ENCODE assay signal across 7 mouse cellular contexts in genomic region chr4:119195582-119196320, GRCm38 (mm10). TPM values are rescaled to one million over a fixed set of nuclear protein-coding genes. Genes with fewer than 3 reads are reported as not detected.
DNase-seq lines count a peak whose midpoint lies in the region; ATAC-seq lines count a peak whose summit lies in the region.

No protein-coding gene starts in this region.

- 8% methylated on average over 18 of the region's 18 CpGs for WGBS in lung, embryonic 15.5 days
- WGBS in embryonic facial prominence, embryonic 11.5 days = 9% methylated on average over 18 of the region's 18 CpGs
- 6% methylated on average over 18 of the region's 18 CpGs for whole genome bisulfite sequencing in midbrain, embryonic 12.5 days

- no peak for DNase-seq in lung, postnatal 10 days
- no peak for DNase-seq in embryonic facial prominence, embryonic 11.5 days (ENCODE audit: low spot score)
- no peak for DNase-seq in urinary bladder, postnatal 10 days (ENCODE audit: low spot score)

- peak overlapping the region; percentile 60 for H3K27ac ChIP-seq in lung, embryonic 15.5 days
- peak overlapping the region; percentile 47 for H3K27ac ChIP-seq in embryonic facial prominence, embryonic 11.5 days (replicated peaks; ENCODE audit: low read depth, low read length)
- peak overlapping the region; percentile 69 for H3K27ac ChIP-seq in midbrain, embryonic 12.5 days (replicated peaks)

- no peaks in the 10 kb centered on the region for H3K9me3 ChIP-seq in lung, embryonic 15.5 days
- no peaks in the 10 kb centered on the region for H3K9me3 ChIP-seq in embryonic facial prominence, embryonic 11.5 days (replicated peaks; ENCODE audit: control insufficient read depth, low read length)
- no peaks in the 10 kb centered on the region for H3K9me3 ChIP-seq in midbrain, embryonic 12.5 days

- no peaks in the 10 kb centered on the region for H3K27me3 ChIP-seq in lung, embryonic 15.5 days
- H3K27me3 ChIP-seq in embryonic facial prominence, embryonic 11.5 days (ENCODE audit: control insufficient read depth, insufficient read depth, low read length) = no peaks in the 10 kb centered on the region
- no peaks in the 10 kb centered on the region for H3K27me3 ChIP-seq in midbrain, embryonic 12.5 days

- H3K4me1 ChIP-seq in lung, embryonic 15.5 days = peaks cover 18% of the 10 kb centered on the region; the same call in 1 of the 2 replicates
- no peaks in the 10 kb centered on the region; the same call in 1 of the 2 replicates for H3K4me1 ChIP-seq in embryonic facial prominence, embryonic 11.5 days (ENCODE audit: control insufficient read depth, insufficient read depth, low read length)
- H3K4me1 ChIP-seq in midbrain, embryonic 12.5 days = peaks cover 27% of the 10 kb centered on the region

- no peak for ATAC-seq in lung, embryonic 15.5 days (ENCODE audit: borderline replicate concordance, extremely low read depth, low FRiP score, low TSS enrichment)
- no peak; the same call in 1 of the 2 replicates for ATAC-seq in embryonic facial prominence, embryonic 11.5 days (replicated peaks; ENCODE audit: insufficient number of reproducible peaks, low FRiP score, low TSS enrichment, low read depth)
- peak; percentile 49 for ATAC-seq in inflammation-experienced regulatory T-cells, adult 6 months
- peak; percentile 3 for ATAC-seq in midbrain, embryonic 12.5 days (ENCODE audit: low FRiP score, low read depth)
- ATAC-seq in erythroid progenitor cell, adult 5-6 weeks (replicated peaks; ENCODE audit: low FRiP score, poor library complexity, severe bottlenecking) = no peak

- peak overlapping the region; percentile 66 for H3K4me2 ChIP-seq in lung, embryonic 15.5 days
- peak overlapping the region; percentile 66 for H3K4me2 ChIP-seq in embryonic facial prominence, embryonic 11.5 days (ENCODE audit: low read depth, low read length)
- H3K4me2 ChIP-seq in midbrain, embryonic 12.5 days (replicated peaks) = peak overlapping the region; percentile 70

- H3K9ac ChIP-seq in lung, embryonic 15.5 days = peak overlapping the region; percentile 84
- H3K9ac ChIP-seq in embryonic facial prominence, embryonic 11.5 days (replicated peaks; ENCODE audit: low read length) = peak overlapping the region; percentile 79
- H3K9ac ChIP-seq in midbrain, embryonic 12.5 days (replicated peaks) = peak overlapping the region; percentile 85

- peaks cover under 1% of the 10 kb centered on the region; the same call in 1 of the 2 replicates for H3K36me3 ChIP-seq in lung, embryonic 15.5 days
- H3K36me3 ChIP-seq in embryonic facial prominence, embryonic 11.5 days (replicated peaks; ENCODE audit: control insufficient read depth, insufficient read depth, low read depth, low read length) = no peaks in the 10 kb centered on the region; the same call in none of the 2 replicates
- peaks cover 4% of the 10 kb centered on the region for H3K36me3 ChIP-seq in midbrain, embryonic 12.5 days

- peak overlapping the region; percentile 83 for H3K4me3 ChIP-seq in lung, embryonic 15.5 days
- peak overlapping the region; percentile 79 for H3K4me3 ChIP-seq in embryonic facial prominence, embryonic 11.5 days (ENCODE audit: low read depth, low read length)
- H3K4me3 ChIP-seq in midbrain, embryonic 12.5 days = peak overlapping the region; percentile 82

RNA-seq across cellular contexts. Expression of gene Svbp, which starts 0.6 kb away (rescaled TPM):
- polyA plus RNA-seq in lung, embryonic 15.5 days (2015; fragmentation: Nextera tagmentation; extraction: Ambion mirVana) = 112 and 125 TPM in 2 replicates
- 174 and 184 TPM in 2 replicates for polyA plus RNA-seq in embryonic facial prominence, embryonic 11.5 days (2014; fragmentation: Nextera tagmentation; extraction: Ambion mirVana)
- polyA plus RNA-seq in inflammation-experienced regulatory T-cells, adult 6 months (2017; shearing (Covaris generic)) = 10 to 100 TPM; 56.5 to 71.6 (median 62.1) TPM
- polyA plus RNA-seq in midbrain, embryonic 12.5 days (2016; fragmentation: Nextera tagmentation; extraction: Ambion mirVana) = 168 and 190 TPM in 2 replicates
- total RNA-seq in erythroid progenitor cell, adult 5-6 weeks (2015; ENCODE audit: low replicate concordance) = 110 and 114 TPM in 2 replicates
- total RNA-seq in erythroid progenitor cell, adult 5-6 weeks (2017; ENCODE audit: low replicate concordance) = 171 and 238 TPM in 2 replicates

RNA-seq across cellular contexts. Expression of gene Ermap, which starts 5.9 kb away (rescaled TPM):
- polyA plus RNA-seq in lung, embryonic 15.5 days (2015; fragmentation: Nextera tagmentation; extraction: Ambion mirVana) = 1.5 and 2.2 TPM in 2 replicates
- 7.0 and 8.7 TPM in 2 replicates for polyA plus RNA-seq in embryonic facial prominence, embryonic 11.5 days (2014; fragmentation: Nextera tagmentation; extraction: Ambion mirVana)
- polyA plus RNA-seq in inflammation-experienced regulatory T-cells, adult 6 months (2017; shearing (Covaris generic)) = under 1 TPM; 0.10 to 0.82 (median 0.71) TPM
- 5.7 and 6.4 TPM in 2 replicates for polyA plus RNA-seq in midbrain, embryonic 12.5 days (2016; fragmentation: Nextera tagmentation; extraction: Ambion mirVana)
- total RNA-seq in erythroid progenitor cell, adult 5-6 weeks (2015; ENCODE audit: low replicate concordance) = 1,144 and 1,272 TPM in 2 replicates
- 1,113 and 1,126 TPM in 2 replicates for total RNA-seq in erythroid progenitor cell, adult 5-6 weeks (2017; ENCODE audit: low replicate concordance)

RNA-seq across cellular contexts. Expression of gene Zfp691, which starts 21.8 kb away (rescaled TPM):
- 7.3 and 7.8 TPM in 2 replicates for polyA plus RNA-seq in lung, embryonic 15.5 days (2015; fragmentation: Nextera tagmentation; extraction: Ambion mirVana)
- 6.9 and 8.2 TPM in 2 replicates for polyA plus RNA-seq in embryonic facial prominence, embryonic 11.5 days (2014; fragmentation: Nextera tagmentation; extraction: Ambion mirVana)
- polyA plus RNA-seq in inflammation-experienced regulatory T-cells, adult 6 months (2017; shearing (Covaris generic)) = 1 to 10 TPM; 4.2 to 5.4 (median 4.4) TPM
- 7.7 and 12.0 TPM in 2 replicates for polyA plus RNA-seq in midbrain, embryonic 12.5 days (2016; fragmentation: Nextera tagmentation; extraction: Ambion mirVana)
- total RNA-seq in erythroid progenitor cell, adult 5-6 weeks (2015; ENCODE audit: low replicate concordance) = 2.2 and 4.6 TPM in 2 replicates
- 2.2 and 8.5 TPM in 2 replicates for total RNA-seq in erythroid progenitor cell, adult 5-6 weeks (2017; ENCODE audit: low replicate concordance)

RNA-seq across cellular contexts. Expression of gene Tmem269, which starts 22.3 kb away (rescaled TPM):
- polyA plus RNA-seq in lung, embryonic 15.5 days (2015; fragmentation: Nextera tagmentation; extraction: Ambion mirVana) = not detected in 2 replicates
- polyA plus RNA-seq in embryonic facial prominence, embryonic 11.5 days (2014; fragmentation: Nextera tagmentation; extraction: Ambion mirVana) = not detected in 2 replicates
- polyA plus RNA-seq in inflammation-experienced regulatory T-cells, adult 6 months (2017; shearing (Covaris generic)) = not detected
- 0.20 TPM in 1 of 2 replicates, not detected in the other for polyA plus RNA-seq in midbrain, embryonic 12.5 days (2016; fragmentation: Nextera tagmentation; extraction: Ambion mirVana)
- 2.5 TPM in 1 of 2 replicates, not detected in the other for total RNA-seq in erythroid progenitor cell, adult 5-6 weeks (2015; ENCODE audit: low replicate concordance)
- total RNA-seq in erythroid progenitor cell, adult 5-6 weeks (2017; ENCODE audit: low replicate concordance) = not detected in 2 replicates

RNA-seq across cellular contexts. Expression of gene AU022252, which starts 36.8 kb away (rescaled TPM):
- polyA plus RNA-seq in lung, embryonic 15.5 days (2015; fragmentation: Nextera tagmentation; extraction: Ambion mirVana) = 34.4 and 40.8 TPM in 2 replicates
- polyA plus RNA-seq in embryonic facial prominence, embryonic 11.5 days (2014; fragmentation: Nextera tagmentation; extraction: Ambion mirVana) = 35.1 and 39.9 TPM in 2 replicates
- polyA plus RNA-seq in inflammation-experienced regulatory T-cells, adult 6 months (2017; shearing (Covaris generic)) = 10 to 100 TPM in 1 of 3 experiments, 1 to 10 TPM in 2; 6.3 to 10.7 (median 7.9) TPM
- 34.4 and 39.5 TPM in 2 replicates for polyA plus RNA-seq in midbrain, embryonic 12.5 days (2016; fragmentation: Nextera tagmentation; extraction: Ambion mirVana)
- total RNA-seq in erythroid progenitor cell, adult 5-6 weeks (2015; ENCODE audit: low replicate concordance) = 1.4 and 2.1 TPM in 2 replicates
- 2.5 and 2.6 TPM in 2 replicates for total RNA-seq in erythroid progenitor cell, adult 5-6 weeks (2017; ENCODE audit: low replicate concordance)

Comparison
In these comparisons a context has a peak if more than half of its experiments do, and no peak if none do; other contexts are left out.
1. ATAC-seq: peak in inflammation-experienced regulatory T-cells, adult 6 months (single experiment) and midbrain, embryonic 12.5 days (single experiment); none in lung, embryonic 15.5 days (single experiment), embryonic facial prominence, embryonic 11.5 days (single experiment) and erythroid progenitor cell, adult 5-6 weeks (single experiment).
2. Peak in every context shown above with its lines, with median percentiles within 50 percentile points of each other: H3K27ac ChIP-seq, H3K4me2 ChIP-seq, H3K4me3 ChIP-seq and H3K9ac ChIP-seq.